Mouse (Mus musculus) layer of hippocampus, postnatal 10 days (tissue): ENCODE measurements around the gene Clybl. TPM values are rescaled to one million over a fixed set of nuclear protein-coding genes. Genes with fewer than 3 reads are reported as not detected.

ENCODE experiments used
- DNase-seq, 2 experiments: peaks; one replicate each; pipeline ENCODE4 v3.0.0; 2021; ENCODE audit warnings: low spot score in 2 of 2
- total RNA-seq, 2 experiments: library from RNA; stranded (reverse); gene quantifications; 2 replicates each; pipeline ENCODE4 v1.2.3; 2021

The Clybl gene
- total RNA-seq, 2 experiments from 2014 or later, result 22.5 to 24.1 TPM

DNA sequence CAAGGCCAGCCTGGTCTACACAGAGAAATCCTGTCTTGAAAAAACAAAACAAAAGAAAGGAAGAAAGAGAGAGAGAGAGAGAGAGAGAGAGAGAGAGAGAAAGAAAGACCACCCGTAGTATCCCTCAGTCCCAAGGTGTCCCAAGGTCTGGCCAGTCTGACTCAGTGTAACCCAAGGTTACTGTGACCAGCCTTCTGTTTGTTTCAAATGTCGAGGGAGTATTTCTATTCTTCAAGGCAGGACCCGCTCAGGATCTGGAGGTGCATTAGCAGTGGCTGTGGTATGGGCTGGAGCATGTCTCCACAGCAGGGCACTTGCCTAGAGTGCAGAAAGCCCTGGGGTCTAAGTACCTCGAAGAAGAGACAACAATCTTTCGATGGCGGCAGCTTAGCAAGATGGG, 15.3 kb downstream of the Clybl start:
- no peak for DNase-seq

- DNase-seq, result no peak
Observed at GRCm38 (mm10) chr14:122200247-122200885, 18.9 kb downstream of the Clybl start.

- no peak for DNase-seq
Observed at GRCm38 (mm10) chr14:122209177-122209576, 27.7 kb downstream of the Clybl start.

DNA sequence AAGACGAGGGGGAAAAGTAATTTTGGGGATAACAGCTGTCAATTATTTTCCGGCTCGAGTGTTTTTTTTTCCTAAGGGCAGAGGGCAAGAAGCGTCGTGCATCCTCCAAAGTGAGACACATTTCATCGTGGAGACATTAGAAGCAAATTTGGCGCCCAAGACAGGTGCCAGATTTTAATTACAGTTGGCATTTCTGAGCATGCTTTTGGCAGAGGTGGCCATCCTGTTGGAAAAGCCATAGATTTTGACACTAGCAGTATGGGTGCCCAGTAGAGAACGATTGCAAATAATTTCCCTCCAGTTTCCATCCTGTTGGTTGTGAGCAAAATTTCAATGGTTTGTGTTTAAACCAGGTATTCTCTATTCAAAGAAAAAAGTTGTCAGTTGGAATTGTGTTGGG, 32.1 kb downstream of the Clybl start:
- DNase-seq, result peak in 1 of 2 experiments; percentile 62

- DNase-seq, result no peak
Observed at GRCm38 (mm10) chr14:122214126-122214525, 32.6 kb downstream of the Clybl start.

DNA sequence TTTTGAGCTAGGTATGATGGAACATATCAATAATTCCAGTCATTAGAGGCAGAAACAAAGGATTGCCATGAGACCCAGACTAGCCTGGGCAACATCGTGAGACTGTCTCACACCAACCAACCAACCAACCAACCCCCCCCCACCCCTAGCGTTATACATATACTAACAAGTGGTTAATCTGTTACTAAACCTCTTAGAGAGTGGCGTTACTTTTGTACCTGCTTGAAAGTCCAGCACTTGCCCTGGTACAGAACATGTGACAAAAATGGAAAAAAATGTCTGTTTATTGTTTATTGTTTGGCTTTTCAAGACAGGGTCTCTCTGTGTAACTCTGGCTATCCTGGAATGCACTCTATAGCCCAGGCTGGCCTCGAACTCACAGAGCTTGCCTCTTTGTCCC, 35.7 kb downstream of the Clybl start:
- no peak for DNase-seq

- DNase-seq, result no peak
Observed at GRCm38 (mm10) chr14:122222934-122223374, 41.5 kb downstream of the Clybl start.

DNA sequence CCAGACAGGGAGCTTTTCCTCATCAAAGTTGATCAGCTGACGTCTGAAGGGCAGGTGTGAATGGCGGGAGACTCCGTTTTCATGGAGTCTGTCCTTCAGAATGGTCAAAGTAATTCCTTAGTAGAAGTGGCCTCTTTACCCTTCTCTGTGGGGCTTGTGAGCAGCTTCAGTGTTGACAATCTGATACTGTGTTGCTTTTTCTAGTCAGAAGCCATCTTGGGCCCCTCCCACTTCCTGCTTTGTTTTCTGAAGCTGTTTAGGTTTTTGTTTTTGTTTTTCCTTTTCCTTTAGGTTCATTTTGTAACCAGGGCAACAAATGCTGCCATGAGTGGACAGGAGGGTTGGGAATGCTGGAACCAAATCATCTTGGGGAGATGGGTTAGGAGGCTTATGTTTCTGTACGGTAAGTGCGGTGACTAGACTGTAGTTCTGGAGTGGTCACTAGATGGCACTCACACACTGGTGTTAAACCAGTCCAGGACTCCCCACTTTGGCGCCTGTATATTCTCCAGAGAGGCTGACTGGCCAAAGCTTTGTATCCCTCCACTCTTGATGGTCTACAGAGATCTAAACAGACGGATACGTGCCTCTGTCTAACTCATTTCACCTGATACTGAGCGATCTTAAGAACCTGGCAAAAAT, 42.1 kb downstream of the Clybl start:
- DNase-seq, result peak; percentile 85 to 87

DNA sequence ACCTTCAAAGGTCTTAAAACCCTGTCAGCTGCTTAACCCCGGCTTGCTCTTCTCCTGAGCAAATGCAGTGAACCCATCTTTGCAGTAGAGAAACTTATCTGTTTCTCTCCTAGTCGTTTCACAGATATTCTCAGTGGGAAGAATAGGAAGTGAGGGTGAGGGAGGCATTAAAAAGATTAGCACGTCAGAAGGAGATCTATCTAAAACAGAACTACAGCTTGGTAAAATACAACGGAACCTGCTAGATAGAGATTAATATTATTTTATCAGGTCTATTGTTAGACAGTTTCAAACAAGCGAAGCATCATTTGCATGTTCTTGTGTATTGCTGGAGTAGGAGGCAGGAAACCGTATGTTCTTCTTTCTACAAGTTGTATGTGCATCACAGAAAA, 42.6 kb downstream of the Clybl start:
- DNase-seq, result no peak

DNA sequence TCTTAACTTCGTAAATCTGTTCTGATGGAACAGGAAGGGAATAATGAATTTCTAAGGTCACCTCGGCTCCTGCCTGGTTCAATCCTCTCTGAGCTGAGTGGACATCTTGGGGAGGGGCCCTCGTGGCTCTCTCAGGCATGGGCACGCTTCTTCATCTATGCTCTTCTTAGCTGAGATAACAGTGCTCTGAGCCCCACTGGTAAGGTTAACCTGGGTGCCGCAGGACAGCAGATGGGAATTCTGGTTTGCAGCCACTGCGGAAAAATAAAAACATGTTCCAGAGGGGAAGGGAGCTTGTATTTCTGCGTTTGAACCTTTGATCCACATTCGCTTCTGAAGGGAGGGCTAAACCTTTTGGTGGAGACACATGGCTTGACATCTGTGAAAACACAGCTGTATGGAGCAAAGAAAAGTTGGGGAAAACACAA, 43.0 kb downstream of the Clybl start:
- peak in 1 of 2 experiments; percentile 19 for DNase-seq

- no peak for DNase-seq
Observed at GRCm38 (mm10) chr14:122225479-122226132, 44.1 kb downstream of the Clybl start.

DNA sequence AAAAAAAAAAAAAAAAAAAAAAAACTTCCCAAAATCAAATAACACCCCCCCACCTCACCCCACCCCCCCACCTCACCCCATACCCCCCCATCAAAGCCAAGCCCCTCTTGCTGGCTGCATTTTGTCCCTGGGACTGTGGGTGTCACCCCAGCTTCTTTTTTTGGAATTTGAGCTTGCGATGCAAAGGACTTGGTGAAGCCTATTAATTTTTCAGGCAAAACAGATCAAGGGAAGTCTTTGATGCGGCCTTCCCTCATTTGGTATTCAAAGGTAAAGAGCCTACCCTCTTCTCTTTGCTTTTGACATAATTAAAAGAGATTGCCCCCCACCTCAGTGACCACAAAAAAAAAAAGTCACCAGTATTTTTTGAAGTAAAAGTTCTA, 44.6 kb downstream of the Clybl start:
- no peak for DNase-seq

DNA sequence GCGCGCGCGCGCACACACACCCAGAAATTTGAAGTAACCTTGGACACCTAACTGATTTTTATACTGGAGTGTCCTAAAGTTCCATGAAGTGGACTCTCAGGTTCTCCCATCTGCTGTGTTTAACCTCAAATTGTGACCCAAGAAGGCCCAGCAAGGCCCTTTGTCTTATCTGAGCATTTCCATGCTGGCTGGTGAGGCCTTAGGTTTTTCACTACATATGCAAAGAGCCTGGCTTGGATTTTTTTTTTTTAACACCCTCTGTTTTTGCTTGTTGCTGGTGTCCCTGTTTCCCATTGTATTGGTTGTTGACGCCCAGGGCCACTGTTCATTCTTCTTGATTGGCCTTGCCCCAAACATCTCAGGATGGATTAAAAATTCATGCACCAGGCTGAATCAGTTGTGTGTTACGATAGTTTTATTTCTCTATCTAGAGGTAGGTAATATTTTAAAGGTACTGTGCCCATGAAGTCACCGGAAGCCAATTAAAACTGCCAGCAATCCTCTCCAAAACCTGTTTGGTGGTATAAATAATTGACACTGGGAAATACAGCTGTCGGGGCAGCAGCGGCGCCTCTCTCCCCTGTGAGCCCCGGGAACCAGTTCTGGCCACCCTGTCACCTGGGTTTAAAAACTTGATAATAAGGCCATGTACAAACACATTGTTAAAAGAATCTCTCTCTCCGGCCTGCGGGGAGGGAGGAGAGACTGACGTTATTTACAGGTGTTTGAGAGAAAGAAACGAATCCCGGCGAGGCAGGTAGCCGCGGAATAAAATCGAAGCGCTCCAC, 45.4 kb downstream of the Clybl start:
- peak in 1 of 2 experiments; percentile 14 for DNase-seq

DNA sequence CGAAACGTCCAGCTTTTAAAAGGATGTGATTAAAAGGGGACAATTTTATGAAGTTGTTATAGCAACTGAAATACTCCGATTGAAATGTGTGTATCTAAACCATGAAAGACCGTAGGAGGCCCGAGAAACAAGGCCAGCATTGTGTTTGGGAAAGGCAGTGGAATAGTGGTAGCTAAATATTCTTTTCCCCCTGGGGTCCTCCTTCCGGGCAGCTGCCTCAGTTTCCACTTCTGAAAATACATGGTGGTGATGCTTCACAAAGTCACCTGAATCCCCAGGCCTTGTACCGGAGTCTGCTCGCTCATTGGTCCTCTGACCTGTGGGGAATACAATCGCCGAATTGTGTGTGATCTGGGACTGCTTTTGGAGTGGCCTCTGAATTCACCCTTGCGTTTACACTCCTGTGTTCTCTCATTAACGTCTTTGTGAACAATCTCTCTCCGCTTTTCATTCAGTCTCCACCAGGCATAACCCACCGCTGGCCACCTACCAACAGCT, 46.0 kb downstream of the Clybl start:
- peak in 1 of 2 experiments; percentile 27 for DNase-seq

DNA sequence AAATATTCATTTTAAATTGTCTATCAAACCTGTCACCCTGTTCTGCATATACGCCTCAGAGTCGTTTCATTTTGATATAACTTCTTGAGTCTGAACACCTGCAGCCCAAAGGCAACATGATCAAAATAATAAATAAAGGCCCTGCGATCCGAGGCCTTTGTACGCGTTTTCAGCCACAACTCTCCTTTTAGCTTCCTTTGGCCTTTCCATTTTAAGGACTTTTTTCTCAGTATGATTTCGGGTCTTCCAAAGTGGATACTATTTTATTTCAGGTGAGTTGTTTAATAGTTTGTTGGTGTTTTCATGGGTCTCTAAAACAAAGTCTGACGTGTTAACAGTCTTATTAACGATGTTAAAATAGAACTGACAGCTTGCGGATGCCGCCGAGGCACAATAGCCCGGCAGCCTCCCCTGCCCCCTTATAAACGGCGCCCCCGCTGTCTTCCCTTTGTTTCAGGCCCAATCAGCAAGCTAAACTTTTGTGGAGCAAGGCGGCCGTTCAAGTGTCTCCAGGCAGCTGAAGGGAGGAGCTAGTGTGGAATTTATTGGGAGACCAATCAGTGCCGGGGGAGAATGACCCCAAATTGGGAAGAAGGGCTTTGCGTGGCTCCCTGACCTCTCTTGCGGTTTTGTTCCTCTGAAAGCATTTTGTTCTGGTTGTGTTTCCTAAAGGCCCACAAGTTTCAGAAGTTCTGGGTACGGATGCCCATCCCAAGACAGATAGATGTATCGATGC, 47.5 kb downstream of the Clybl start:
- DNase-seq, result peak in 1 of 2 experiments; percentile 40

- DNase-seq, result no peak
Observed at GRCm38 (mm10) chr14:122229988-122230387, 48.5 kb downstream of the Clybl start.

DNA sequence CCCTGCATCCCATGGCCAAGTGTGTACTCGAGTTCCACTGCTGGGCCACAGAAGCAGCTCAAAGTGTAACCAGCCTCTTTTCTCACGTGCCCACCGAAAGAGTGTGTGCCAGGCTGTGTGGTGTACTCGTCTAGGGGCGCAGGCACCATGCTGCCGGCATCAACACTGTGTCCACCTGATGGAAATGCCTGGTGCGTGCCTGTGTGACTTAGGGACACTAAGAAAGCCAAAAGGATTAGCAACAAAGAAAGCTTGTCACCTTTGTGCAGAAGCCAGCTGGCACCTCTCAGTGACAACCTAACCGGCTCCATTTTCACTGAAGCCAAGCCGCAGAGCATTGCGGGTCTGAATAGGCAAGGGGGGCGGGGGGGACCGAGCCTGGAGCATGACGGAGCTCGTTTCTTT, 49.1 kb downstream of the Clybl start:
- DNase-seq, result peak in 1 of 2 experiments; percentile 56

DNA sequence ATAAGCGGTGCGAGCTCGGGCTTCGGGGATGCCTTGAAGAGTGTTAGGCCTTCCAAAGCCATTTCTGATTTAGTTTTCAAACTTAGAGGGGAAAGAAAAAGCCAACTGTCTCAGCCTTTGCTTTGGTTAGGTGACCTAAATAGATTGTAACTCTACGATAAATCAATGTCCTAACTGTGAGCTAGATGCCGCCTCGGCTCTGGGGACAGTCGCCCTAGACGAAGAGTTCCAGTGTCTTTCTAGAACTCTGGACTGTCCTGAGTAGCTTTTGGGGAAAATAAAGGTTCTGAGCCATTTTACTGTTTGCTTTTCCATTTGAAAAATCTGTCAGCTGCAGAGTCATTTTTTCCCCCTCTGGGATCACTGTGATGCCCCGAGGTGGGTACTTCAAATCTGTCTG, 49.6 kb downstream of the Clybl start:
- DNase-seq, result no peak

DNA sequence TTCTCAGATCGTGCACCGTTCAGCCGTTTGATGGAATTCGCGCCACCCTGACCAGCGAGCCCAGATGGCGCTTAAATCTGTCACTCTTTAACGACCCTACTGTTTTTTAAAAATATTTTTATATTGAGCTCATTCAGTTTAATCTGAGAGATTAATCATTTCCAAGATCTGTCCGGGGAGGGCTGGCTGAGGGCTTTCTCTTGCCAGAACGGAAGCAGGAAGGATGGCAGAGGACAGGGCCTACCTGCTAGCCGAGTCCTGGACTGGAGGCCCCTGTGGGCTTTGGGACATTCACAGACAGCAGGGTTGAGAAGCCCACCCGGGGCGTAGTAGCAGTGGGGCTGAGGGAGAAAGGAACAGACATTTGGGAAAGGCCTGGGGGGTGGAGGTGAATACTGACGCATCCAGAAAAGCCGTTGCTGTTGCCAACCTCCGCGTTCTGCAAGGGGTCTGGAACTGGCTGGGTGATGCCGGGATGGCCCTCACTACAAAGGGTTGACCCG, 51.8 kb downstream of the Clybl start:
- no peak for DNase-seq

- no peak for DNase-seq
Observed at GRCm38 (mm10) chr14:122243874-122244273, 62.4 kb downstream of the Clybl start.
